Mouse (Mus musculus) heart, embryonic 16.5 days (tissue): ENCODE measurements around the gene Npas1. TPM values are rescaled to one million over a fixed set of nuclear protein-coding genes. Genes with fewer than 3 reads are reported as not detected.

Source experiments
- ATAC-seq: fragments of 200-750 bp; cut with Nextera tagmentation; replicated peaks from 2 replicates; pipeline ENCODE4 v1.8.0; 2017; ENCODE audit warnings: moderate number of reproducible peaks; ENCODE audit not compliant: insufficient read depth, low FRiP score; ENCODE audit errors: extremely low read depth
- H3K27ac ChIP-seq: fragments of 300-500 bp; sonication (generic); 2 replicates; pipeline ENCODE4 v1.5.1; 2014; ENCODE audit warnings: mild to moderate bottlenecking, low read length, control low read depth, moderate library complexity
- H3K27me3 ChIP-seq: fragments of 300-500 bp; sonication (generic); 2 replicates; pipeline ENCODE4 v1.6.1; 2014; ENCODE audit warnings: low read length, mixed read lengths; ENCODE audit not compliant: control insufficient read depth, insufficient read depth
- H3K36me3 ChIP-seq: fragments of 300-500 bp; sonication (generic); 2 replicates; pipeline ENCODE4 v1.6.1; 2014; ENCODE audit not compliant: control insufficient read depth, insufficient read depth
- H3K4me1 ChIP-seq: fragments of 300-500 bp; sonication (generic); 2 replicates; pipeline ENCODE4 v1.6.1; 2014; ENCODE audit warnings: low read length, mixed read lengths; ENCODE audit not compliant: control insufficient read depth, insufficient read depth
- H3K4me2 ChIP-seq: fragments of 300-500 bp; sonication (generic); 2 replicates; pipeline ENCODE4 v1.6.1; 2014; ENCODE audit warnings: low read depth, mild to moderate bottlenecking, control low read depth, low read length
- H3K4me3 ChIP-seq: fragments of 300-500 bp; sonication (generic); 2 replicates; pipeline ENCODE4 v1.5.1; 2014; ENCODE audit warnings: mild to moderate bottlenecking, control low read depth, low read length
- H3K9ac ChIP-seq: fragments of 300-500 bp; sonication (generic); 2 replicates; pipeline ENCODE4 v1.6.1; 2014; ENCODE audit warnings: low read length, control low read depth
- H3K9me3 ChIP-seq: fragments of 300-500 bp; sonication (generic); replicated peaks from 2 replicates; pipeline ENCODE4 v1.6.1; 2016; ENCODE audit warnings: low read length; ENCODE audit not compliant: control insufficient read depth
- WGBS: fragments of 180-500 bp; shearing (Covaris S2); extraction: QIAGEN DNeasy Blood & Tissue Kit; methylation state at CpG from one replicate; pipeline ENCODE4 v1.1.7; 2014; 5-methylcytosine and 5-hydroxymethylcytosine counted together
- polyA plus RNA-seq: library from polyadenylated mRNA; unstranded; fragments of >200 nt; fragmentation: Nextera tagmentation; extraction: Ambion mirVana; gene quantifications from 2 replicates; pipeline ENCODE4 v1.2.1, GENCODE M21; 2015

Npas1 gene
- polyA plus RNA-seq, 1 experiment from 2014 or later = 0.59 TPM

- WGBS = 84% methylated on average over 4 of the region's 4 CpGs
Measured at GRCm38 (mm10) chr7:16501571-16501970, 24.0 kb upstream of the Npas1 start.

GRCm38 (mm10) chr7:16499671-16500104 is 22.2 kb upstream of the Npas1 start:
- no peak overlapping the region for H3K9ac ChIP-seq
- H3K4me2 ChIP-seq = no peak overlapping the region
- H3K4me3 ChIP-seq = no peak overlapping the region
- no peak overlapping the region for H3K27ac ChIP-seq
- ATAC-seq = no peak
- H3K36me3 ChIP-seq = peaks cover 40% of the 10 kb centered on the region
- peaks cover 10% of the 10 kb centered on the region for H3K4me1 ChIP-seq
- no peaks in the 10 kb centered on the region for H3K9me3 ChIP-seq
- H3K27me3 ChIP-seq = no peaks in the 10 kb centered on the region
- WGBS = 89% methylated on average over 6 of the region's 6 CpGs

More at GRCm38 (mm10) chr7:16501571-16501970, 24.0 kb upstream of the Npas1 start:
- ATAC-seq = no peak
- H3K4me3 ChIP-seq = no peak overlapping the region
- H3K9me3 ChIP-seq = no peaks in the 10 kb centered on the region
- H3K27ac ChIP-seq = no peak overlapping the region
- no peak overlapping the region for H3K9ac ChIP-seq
- peaks cover 6% of the 10 kb centered on the region for H3K4me1 ChIP-seq
- no peaks in the 10 kb centered on the region for H3K27me3 ChIP-seq
- H3K36me3 ChIP-seq = peaks cover 47% of the 10 kb centered on the region
- H3K4me2 ChIP-seq = no peak overlapping the region

- H3K4me2 ChIP-seq = no peak overlapping the region
- H3K27me3 ChIP-seq = no peaks in the 10 kb centered on the region
- no peaks in the 10 kb centered on the region for H3K9me3 ChIP-seq
- no peak for ATAC-seq
- H3K9ac ChIP-seq = no peak overlapping the region
- H3K36me3 ChIP-seq = peaks cover 28% of the 10 kb centered on the region
- H3K4me3 ChIP-seq = no peak overlapping the region
- no peak overlapping the region for H3K27ac ChIP-seq
- peaks cover 7% of the 10 kb centered on the region for H3K4me1 ChIP-seq
- WGBS = 66% methylated on average over 3 of the region's 3 CpGs
Measured at GRCm38 (mm10) chr7:16496260-16496659, 18.7 kb upstream of the Npas1 start.

- Histone ChIP-seq H3K36me3 (peaks cover 25% of the 10 kb centered on the region), H3K4me1 (peaks cover 7% of the 10 kb centered on the region), H3K9ac (no peak overlapping the region), H3K27ac (no peak overlapping the region), H3K4me2 (no peak overlapping the region), H3K9me3 (no peaks in the 10 kb centered on the region), H3K27me3 (no peaks in the 10 kb centered on the region), H3K4me3 (no peak overlapping the region)
- no peak for ATAC-seq
- WGBS = 43% methylated on average over 2 of the region's 2 CpGs
Measured at GRCm38 (mm10) chr7:16493361-16493760, 15.8 kb upstream of the Npas1 start.

- WGBS = 57% methylated on average over 3 of the region's 3 CpGs
- Histone ChIP-seq H3K27me3 (no peaks in the 10 kb centered on the region), H3K4me1 (peaks cover 7% of the 10 kb centered on the region), H3K36me3 (peaks cover 14% of the 10 kb centered on the region), H3K4me3 (no peak overlapping the region), H3K9ac (no peak overlapping the region), H3K9me3 (no peaks in the 10 kb centered on the region), H3K4me2 (no peak overlapping the region), H3K27ac (no peak overlapping the region)
- ATAC-seq = no peak
Measured at GRCm38 (mm10) chr7:16492211-16492610, 14.7 kb upstream of the Npas1 start.

GRCm38 (mm10) chr7:16491759-16492158 is 14.2 kb upstream of the Npas1 start:
- ATAC-seq = 0 out of 2 replicates have a peak, but pooled peaks have one; percentile 42
- Histone ChIP-seq H3K4me1 (peaks cover 6% of the 10 kb centered on the region), H3K4me3 (no peak overlapping the region), H3K27me3 (no peaks in the 10 kb centered on the region), H3K9ac (no peak overlapping the region), H3K9me3 (no peaks in the 10 kb centered on the region), H3K4me2 (no peak overlapping the region), H3K27ac (no peak overlapping the region), H3K36me3 (peaks cover 9% of the 10 kb centered on the region)
- WGBS = 36% methylated on average over 3 of the region's 3 CpGs

- no peak for ATAC-seq
- no peaks in the 10 kb centered on the region for H3K9me3 ChIP-seq
Measured at GRCm38 (mm10) chr7:16489948-16490347, 12.4 kb upstream of the Npas1 start.

GRCm38 (mm10) chr7:16488816-16489215 is 11.3 kb upstream of the Npas1 start:
- no peaks in the 10 kb centered on the region for H3K27me3 ChIP-seq
- H3K36me3 ChIP-seq = no peaks in the 10 kb centered on the region
- no peak overlapping the region for H3K9ac ChIP-seq
- no peak for ATAC-seq
- H3K27ac ChIP-seq = no peak overlapping the region
- H3K4me3 ChIP-seq = no peak overlapping the region
- H3K9me3 ChIP-seq = no peaks in the 10 kb centered on the region
- H3K4me2 ChIP-seq = no peak overlapping the region
- H3K4me1 ChIP-seq = no peaks in the 10 kb centered on the region

More at GRCm38 (mm10) chr7:16489948-16490347, 12.4 kb upstream of the Npas1 start:
- H3K27ac ChIP-seq = no peak overlapping the region
- no peak overlapping the region for H3K4me3 ChIP-seq
- H3K4me1 ChIP-seq = no peaks in the 10 kb centered on the region
- H3K9ac ChIP-seq = no peak overlapping the region
- H3K4me2 ChIP-seq = no peak overlapping the region
- H3K27me3 ChIP-seq = no peaks in the 10 kb centered on the region
- 0 out of 2 replicates have a peak, but pooled peaks cover 2% of the 10 kb centered on the region for H3K36me3 ChIP-seq
- WGBS = 80% methylated on average over 9 of the region's 9 CpGs

- Histone ChIP-seq H3K9ac (no peak overlapping the region), H3K4me2 (peak overlapping the region; percentile 48), H3K36me3 (no peaks in the 10 kb centered on the region), H3K4me3 (peak overlapping the region; percentile 27), H3K9me3 (no peaks in the 10 kb centered on the region), H3K27ac (no peak overlapping the region), H3K4me1 (peaks cover 15% of the 10 kb centered on the region), H3K27me3 (peaks cover 59% of the 10 kb centered on the region)
- 2% methylated on average over 34 of the region's 34 CpGs for WGBS
- 0 out of 2 replicates have a peak, but pooled peaks have one; percentile 21 for ATAC-seq
Measured at GRCm38 (mm10) chr7:16476600-16476989, 933 bp downstream of the Npas1 start.
